Mouse (Mus musculus): ENCODE data around the gene Gtsf1l.

The Gtsf1l gene

GRCm38 (mm10) chr2:163087728-163088127 is at the start of gene Gtsf1l:
TSS of gene Gtsf1l (minus strand) at chr2:163087855.
- DNase-seq (ENCODE audit: low spot score) = no peak

- no peak for DNase-seq (ENCODE audit: low spot score)
These were observed 49.3 kb upstream of the Gtsf1l start for GRCm38 (mm10) chr2:163136996-163137395.

GRCm38 (mm10) chr2:163135931-163136330 is 48.3 kb upstream of the Gtsf1l start:
- DNase-seq (ENCODE audit: low spot score) = no peak

GRCm38 (mm10) chr2:163132314-163132713 is 44.7 kb upstream of the Gtsf1l start:
- no peak for DNase-seq (ENCODE audit: low spot score)

- no peak for DNase-seq (ENCODE audit: low spot score)
These were observed 43.2 kb upstream of the Gtsf1l start for GRCm38 (mm10) chr2:163130837-163131236.

GRCm38 (mm10) chr2:163123496-163123895 is 35.8 kb upstream of the Gtsf1l start:
- no peak for DNase-seq (ENCODE audit: low spot score)

- peak; percentile 21 for DNase-seq (ENCODE audit: low spot score)
These were observed 34.7 kb upstream of the Gtsf1l start for GRCm38 (mm10) chr2:163122319-163122718.

GRCm38 (mm10) chr2:163121353-163121660 is 33.7 kb upstream of the Gtsf1l start:
- DNase-seq (ENCODE audit: low spot score) = no peak

GRCm38 (mm10) chr2:163120626-163121352 is 33.1 kb upstream of the Gtsf1l start:
- no peak for DNase-seq (ENCODE audit: low spot score)

- DNase-seq (ENCODE audit: low spot score) = no peak
These were observed 24.0 kb upstream of the Gtsf1l start for GRCm38 (mm10) chr2:163111413-163112201.

GRCm38 (mm10) chr2:163110706-163111105 is 23.1 kb upstream of the Gtsf1l start:
- DNase-seq (ENCODE audit: low spot score) = no peak

- no peak for DNase-seq (ENCODE audit: low spot score)
These were observed 20.7 kb upstream of the Gtsf1l start for GRCm38 (mm10) chr2:163108385-163108784.

GRCm38 (mm10) chr2:163104086-163104770 is 16.6 kb upstream of the Gtsf1l start:
- DNase-seq (ENCODE audit: low spot score) = no peak

GRCm38 (mm10) chr2:163102900-163103653 is 15.4 kb upstream of the Gtsf1l start:
- no peak for DNase-seq (ENCODE audit: low spot score)

GRCm38 (mm10) chr2:163102216-163102615 is 14.6 kb upstream of the Gtsf1l start:
- no peak for DNase-seq (ENCODE audit: low spot score)

- peak; percentile 48 for DNase-seq (ENCODE audit: low spot score)
These were observed 14.1 kb upstream of the Gtsf1l start for GRCm38 (mm10) chr2:163101646-163102203.

- peak; percentile 20 for DNase-seq (ENCODE audit: low spot score)
These were observed 12.9 kb upstream of the Gtsf1l start for GRCm38 (mm10) chr2:163100551-163100950.

- no peak for DNase-seq (ENCODE audit: low spot score)
These were observed 12.3 kb upstream of the Gtsf1l start for GRCm38 (mm10) chr2:163099919-163100318.

GRCm38 (mm10) chr2:163095784-163096183 is 8.1 kb upstream of the Gtsf1l start:
- peak; percentile 37 for DNase-seq (ENCODE audit: low spot score)

GRCm38 (mm10) chr2:163094909-163095308 is 7.3 kb upstream of the Gtsf1l start:
- DNase-seq (ENCODE audit: low spot score) = no peak

GRCm38 (mm10) chr2:163089475-163090123 is 1.9 kb upstream of the Gtsf1l start:
- no peak for DNase-seq (ENCODE audit: low spot score)

All from lung, postnatal 25 days (tissue).